Mouse (Mus musculus) olfactory bulb, adult 2 months (tissue): ENCODE measurements around the gene Pitx2. TPM values are rescaled to one million over a fixed set of nuclear protein-coding genes. Genes with fewer than 3 reads are reported as not detected.

Source experiments
- H3K27ac ChIP-seq: fragments of 200-500 bp; 2 replicates; pipeline ENCODE4 v1.5.1; 2012; ENCODE audit warnings: low read depth, low read length; ENCODE audit not compliant: insufficient read depth
- H3K4me1 ChIP-seq: fragments of 200-500 bp; 2 replicates; pipeline ENCODE4 v1.6.1; 2012; ENCODE audit warnings: low read length; ENCODE audit not compliant: control insufficient read depth, insufficient read depth
- H3K4me3 ChIP-seq: fragments of 200-500 bp; 2 replicates; pipeline ENCODE4 v1.5.1; 2012; ENCODE audit warnings: mild to moderate bottlenecking, low read depth, low read length, moderate library complexity; ENCODE audit not compliant: insufficient read depth
- CTCF ChIP-seq: fragments of 200-500 bp; IDR thresholded peaks from 2 replicates; pipeline ENCODE4 v1.5.1; 2012; ENCODE audit warnings: low read depth, mild to moderate bottlenecking, low read length, moderate library complexity; ENCODE audit not compliant: insufficient read depth
- POLR2A ChIP-seq: fragments of 200-500 bp; IDR thresholded peaks from 2 replicates; pipeline ENCODE4 v1.6.1; 2012; ENCODE audit warnings: mild to moderate bottlenecking, low read depth, low read length, moderate library complexity; ENCODE audit not compliant: insufficient read depth
- WGBS: fragments of 180-500 bp; shearing (Covaris S2); methylation state at CpG from one replicate; pipeline ENCODE4 v1.1.7; 2018; 5-methylcytosine and 5-hydroxymethylcytosine counted together
- polyA plus RNA-seq: library from polyadenylated mRNA; stranded (reverse); fragments of >200 nt; gene quantifications from 2 replicates; pipeline ENCODE4 v1.2.4, GENCODE M21; 2012; ENCODE audit warnings: low replicate concordance; ENCODE audit not compliant: missing spikeins, insufficient read depth, insufficient read length

Pitx2 gene
- polyA plus RNA-seq, 1 experiment = not detected

DNA sequence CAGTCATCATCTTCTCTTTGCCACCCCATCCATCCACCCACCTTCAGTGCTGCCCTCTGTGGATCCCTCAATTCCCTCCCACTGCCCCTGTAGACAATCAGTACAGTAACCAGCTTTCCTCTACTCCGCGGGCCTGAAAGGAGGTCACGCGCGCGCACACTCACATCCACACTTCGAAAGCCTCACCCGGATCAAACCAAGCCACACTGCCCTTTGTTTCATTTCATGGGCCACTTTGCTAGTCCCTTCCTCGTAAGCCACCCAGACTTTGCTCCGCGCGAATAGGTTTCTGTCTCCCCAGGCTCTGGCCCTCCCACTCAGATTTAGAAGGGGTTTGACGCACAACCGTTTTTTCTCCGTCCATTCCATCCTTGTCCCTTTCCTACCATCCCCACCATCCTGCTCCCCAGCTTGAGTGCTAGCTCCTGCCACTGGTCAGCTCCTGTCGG is 494 bp upstream of the Pitx2 start:
- no peak overlapping the region for H3K27ac ChIP-seq
- H3K4me3 ChIP-seq = no peak overlapping the region
- 3% methylated on average over 16 of the region's 16 CpGs for WGBS
- peaks cover 5% of the 10 kb centered on the region; the same call in 1 of the 2 replicates for H3K4me1 ChIP-seq
- TF ChIP-seq POLR2A (no peak), CTCF (no peak)

DNA sequence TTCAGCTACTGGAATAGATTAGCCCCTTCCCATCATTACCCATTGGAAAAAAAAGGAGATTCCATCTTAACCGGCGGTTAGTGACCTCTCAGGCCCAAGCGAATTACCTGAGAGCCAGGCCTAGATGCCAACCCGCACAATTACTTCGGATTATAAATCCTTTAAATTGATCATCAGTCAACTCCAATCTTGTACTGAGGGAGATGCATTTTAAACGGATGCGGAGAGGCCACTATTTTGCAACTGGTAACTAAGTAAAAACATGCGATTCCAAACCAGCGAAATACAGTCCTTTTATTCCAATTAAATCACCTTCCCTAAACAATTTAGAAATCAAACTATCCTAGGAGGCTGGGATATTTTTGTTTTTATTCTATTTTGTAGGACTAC is 818 bp downstream of the Pitx2 start:
- Histone ChIP-seq H3K27ac (no peak overlapping the region), H3K4me3 (no peak overlapping the region), H3K4me1 (peaks cover 13% of the 10 kb centered on the region)
- 8% methylated on average over 9 of the region's 9 CpGs for WGBS
- no peak for TF ChIP-seq CTCF
- TF ChIP-seq POLR2A = no peak

GRCm38 (mm10) chr3:129201156-129201555 is 1.5 kb downstream of the Pitx2 start:
- Histone ChIP-seq H3K4me3 (no peak overlapping the region), H3K4me1 (peaks cover 13% of the 10 kb centered on the region), H3K27ac (no peak overlapping the region)
- WGBS = 7% methylated on average over 3 of the region's 3 CpGs
- TF ChIP-seq POLR2A (no peak), CTCF (no peak)

DNA sequence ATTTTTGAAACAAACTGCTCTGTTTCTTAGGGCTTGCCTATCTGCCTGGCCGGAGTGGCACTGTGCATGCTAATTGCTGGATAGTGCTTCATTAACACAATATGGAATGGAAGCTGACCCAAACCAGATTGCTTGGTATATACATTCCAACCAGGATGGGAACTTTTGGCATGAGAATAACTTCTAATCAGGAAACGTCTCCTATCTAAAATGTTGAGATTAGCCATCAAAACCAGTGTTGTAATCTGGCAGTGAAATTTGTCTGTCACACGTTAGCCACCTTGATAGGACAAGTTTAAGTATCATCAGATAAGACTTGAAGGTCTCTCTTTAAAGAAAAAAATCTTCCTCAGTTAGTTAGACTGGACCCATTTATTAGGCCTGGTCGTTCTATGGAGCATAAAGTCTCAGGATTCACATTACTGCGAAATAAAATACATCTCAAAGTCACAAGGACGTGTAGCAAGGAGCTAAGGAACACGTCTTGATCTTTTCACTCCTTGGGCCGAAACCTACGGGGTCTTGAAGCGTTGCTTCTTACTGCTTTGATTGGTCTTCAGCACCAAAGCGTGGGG is 2.1 kb downstream of the Pitx2 start:
- Histone ChIP-seq H3K27ac (no peak overlapping the region), H3K4me3 (no peak overlapping the region), H3K4me1 (peaks cover 13% of the 10 kb centered on the region)
- TF ChIP-seq POLR2A = no peak
- no peak for TF ChIP-seq CTCF
- 10% methylated on average over 11 of the region's 11 CpGs for WGBS

DNA sequence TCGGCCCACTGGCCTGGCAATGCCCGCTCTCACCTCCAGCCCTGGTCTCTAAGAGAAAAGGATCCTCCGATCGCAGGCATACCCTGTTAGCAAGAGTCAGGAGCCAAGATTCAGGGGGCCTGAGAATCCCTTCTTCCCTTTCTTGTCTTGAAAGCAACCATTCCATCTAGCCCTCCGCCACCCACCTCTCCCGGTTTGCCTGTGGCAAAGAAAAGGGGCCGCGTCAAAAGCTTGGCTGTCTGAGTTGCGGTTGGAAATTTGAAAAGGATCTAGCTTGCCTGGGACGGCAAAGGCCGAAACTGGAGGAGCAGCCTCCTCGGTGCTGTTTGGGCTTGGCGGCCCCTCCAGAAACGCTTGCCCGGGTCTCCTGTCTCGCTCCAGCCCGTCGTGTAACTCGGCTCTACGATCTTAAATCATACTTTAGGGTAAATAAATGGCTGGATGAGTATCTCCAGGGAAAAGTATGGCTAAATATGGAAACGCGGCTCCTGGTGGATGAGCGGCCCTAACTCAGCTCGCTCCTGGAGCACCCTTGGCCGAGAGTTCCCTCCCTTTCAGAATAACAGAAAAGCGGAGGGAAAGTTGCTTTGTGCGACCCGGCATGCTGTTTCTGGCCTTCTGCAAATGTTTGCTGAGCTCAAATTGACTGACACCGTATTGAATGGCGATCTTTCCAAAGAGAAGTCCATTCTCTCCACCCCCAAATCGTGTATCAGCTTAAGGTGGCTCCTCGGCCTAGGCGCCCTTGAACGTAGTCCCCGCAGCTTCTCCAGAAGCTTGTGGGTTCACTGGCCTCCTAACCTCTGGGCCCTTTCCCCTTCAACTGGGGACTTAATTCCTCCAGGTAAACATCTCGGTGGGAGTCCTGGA is 3.4 kb downstream of the Pitx2 start:
- WGBS = 6% methylated on average over 36 of the region's 36 CpGs
- TF ChIP-seq POLR2A (no peak), CTCF (no peak)
- Histone ChIP-seq H3K4me3 (no peak overlapping the region), H3K4me1 (peaks cover 13% of the 10 kb centered on the region), H3K27ac (no peak overlapping the region)

GRCm38 (mm10) chr3:129203761-129204440 is 4.2 kb downstream of the Pitx2 start:
- TF ChIP-seq CTCF = no peak
- no peak for TF ChIP-seq POLR2A
- H3K27ac ChIP-seq = no peak overlapping the region
- 3% methylated on average over 35 of the region's 35 CpGs for WGBS
- no peak overlapping the region for H3K4me3 ChIP-seq
- H3K4me1 ChIP-seq = peaks cover 13% of the 10 kb centered on the region

DNA sequence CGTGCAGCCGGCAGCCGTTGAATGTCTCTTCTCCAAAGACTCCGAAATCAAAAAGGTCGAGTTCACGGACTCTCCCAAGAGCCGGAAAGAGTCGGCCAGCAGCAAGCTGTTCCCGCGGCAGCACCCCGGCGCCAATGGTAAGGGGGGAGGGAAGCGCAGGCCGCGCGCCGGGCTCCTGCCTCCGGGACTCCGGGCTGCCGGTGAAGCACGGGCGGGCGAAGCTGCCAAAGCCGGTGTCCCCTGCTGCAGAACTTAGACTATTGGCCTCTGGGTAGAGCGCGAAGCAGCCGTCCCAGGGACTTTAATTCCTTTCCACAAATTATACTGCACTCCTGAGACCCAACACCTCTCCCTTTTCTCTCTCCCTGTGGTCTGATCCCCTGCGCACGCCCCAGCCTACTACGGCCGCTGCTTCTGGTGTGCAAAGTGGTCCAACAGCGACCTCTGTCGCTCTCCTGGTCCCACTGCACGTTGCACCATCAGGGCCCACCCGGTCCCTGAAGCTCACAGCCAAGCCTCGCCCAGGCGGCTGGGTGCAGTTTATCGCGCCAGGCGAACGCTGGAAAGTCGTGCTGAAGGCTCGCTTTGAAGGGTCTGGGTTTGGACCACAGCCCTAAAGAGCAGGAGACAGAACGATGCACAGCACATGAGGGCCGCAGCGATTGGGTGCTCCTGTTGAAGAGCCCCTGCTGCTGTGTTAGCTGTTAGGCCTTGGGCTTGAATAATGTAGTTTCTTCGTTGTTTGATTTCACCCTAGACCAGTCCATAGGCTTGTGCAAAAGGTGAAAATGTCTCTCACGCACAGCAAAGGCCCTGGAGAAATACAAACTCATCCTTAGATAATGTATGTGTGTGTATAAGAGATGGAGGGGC is 5.0 kb downstream of the Pitx2 start:
- Histone ChIP-seq H3K4me1 (peaks cover 12% of the 10 kb centered on the region), H3K27ac (no peak overlapping the region), H3K4me3 (peak overlapping the region; percentile 10)
- peak; percentile 94 for TF ChIP-seq CTCF
- TF ChIP-seq POLR2A = no peak
- 1% methylated on average over 48 of the region's 48 CpGs for WGBS

DNA sequence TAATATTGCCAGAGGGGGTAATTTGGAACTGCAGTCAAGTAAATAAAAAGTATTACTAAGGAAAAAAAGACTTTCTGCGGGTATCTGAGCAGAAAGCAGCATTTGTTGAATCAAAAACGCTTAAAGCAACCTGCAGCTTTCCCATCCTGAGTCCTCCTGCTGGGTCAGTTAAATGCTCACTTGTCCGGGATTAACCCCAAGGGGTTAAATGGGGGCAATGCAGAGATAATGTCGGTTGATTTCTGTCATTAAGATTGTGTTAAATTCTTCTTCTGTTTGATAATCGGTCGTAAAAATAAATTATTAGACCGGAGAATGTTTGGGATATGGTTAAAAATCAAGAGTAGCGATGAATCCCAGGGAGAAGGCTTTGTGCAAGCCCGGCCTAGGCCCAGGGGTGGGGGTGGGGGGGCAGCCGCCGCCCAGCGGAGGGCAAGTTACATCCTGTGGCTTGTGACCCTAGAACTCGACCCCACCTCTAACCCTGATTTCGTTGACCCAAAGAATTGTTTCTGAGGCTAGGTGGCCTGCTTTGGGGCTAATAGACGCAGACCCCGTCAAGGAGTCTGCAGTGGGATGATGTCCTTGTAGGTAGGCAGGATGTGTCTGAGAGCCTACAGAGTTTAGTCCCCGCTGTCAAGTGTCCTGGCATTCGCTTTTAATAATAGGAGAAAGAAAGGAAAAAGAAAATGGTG is 6.0 kb downstream of the Pitx2 start:
- Histone ChIP-seq H3K4me3 (no peak overlapping the region), H3K27ac (no peak overlapping the region)

More for the DNA sequence above, 6.0 kb downstream of the Pitx2 start:
- TF ChIP-seq POLR2A (no peak), CTCF (no peak)
- peaks cover 9% of the 10 kb centered on the region for H3K4me1 ChIP-seq
- WGBS = 10% methylated on average over 18 of the region's 18 CpGs
